Mouse (Mus musculus): Measurements from ENCODE around the gene Fpr1. TPM values are rescaled to one million over a fixed set of nuclear protein-coding genes. Genes with fewer than 3 reads are reported as not detected.
A peak's percentile ranks its signal among the peaks of the same experiment; 100 is the strongest.

Fpr1 gene
- polyA plus RNA-seq, 1 experiment from 2014 or later: not detected

GRCm38 (mm10) chr17:17828191-17828981, 55.4 kb downstream of the Fpr1 start:
- Histone ChIP-seq H3K36me3 (peaks cover 36% of the 10 kb centered on the region), H3K4me1 (replicated peaks) (peaks cover 44% of the 10 kb centered on the region), H3K4me3 (peak overlapping the region; percentile 89), H3K27me3 (ENCODE audit: insufficient read depth, poor library complexity, severe bottlenecking) (no peaks in the 10 kb centered on the region), H3K9me3 (no peaks in the 10 kb centered on the region), H3K27ac (peak overlapping the region; percentile 99)
- DNase-seq (ENCODE audit: low spot score): peak; percentile 89
- 0% methylated on average over 11 of the region's 15 CpGs for WGBS

- H3K9me3 ChIP-seq: no peaks in the 10 kb centered on the region
- peak; percentile 95 for DNase-seq (ENCODE audit: low spot score)
- peak overlapping the region; percentile 89 for H3K4me3 ChIP-seq
- H3K4me1 ChIP-seq (replicated peaks): peaks cover 44% of the 10 kb centered on the region
- no peaks in the 10 kb centered on the region for H3K27me3 ChIP-seq (ENCODE audit: insufficient read depth, poor library complexity, severe bottlenecking)
- H3K27ac ChIP-seq: peak overlapping the region; percentile 99
- WGBS: under 1% methylated on average over 13 of the region's 13 CpGs
- peaks cover 29% of the 10 kb centered on the region for H3K36me3 ChIP-seq
Measured at GRCm38 (mm10) chr17:17827658-17828190, 56.0 kb downstream of the Fpr1 start.

GRCm38 (mm10) chr17:17826751-17827657, 56.7 kb downstream of the Fpr1 start, which contains the start of gene Spaca6:
Gene Spaca6, plus strand, starts transcription at chr17:17827158.
- H3K4me3 ChIP-seq: peak within 1 kb of the TSS; percentile 89
- H3K27ac ChIP-seq: peak within 1 kb of the TSS; percentile 99
- H3K4me1 ChIP-seq (replicated peaks): peaks cover 44% of the 10 kb centered on the region
- H3K27me3 ChIP-seq (ENCODE audit: insufficient read depth, poor library complexity, severe bottlenecking): no peaks in the 10 kb centered on the region
- H3K36me3 ChIP-seq: peaks cover 22% of the 10 kb centered on the region
- DNase-seq (ENCODE audit: low spot score): peak; percentile 94
- 1% methylated on average over 42 of the region's 42 CpGs for WGBS
- no peaks in the 10 kb centered on the region for H3K9me3 ChIP-seq

MicroRNAs within 50 kb of the gene (microRNA counts, 519-probe panel; counts per million panel counts)
- 5,031 counts per million, percentile 95 among the panel's probes with 10 or more counts for microRNA mmu-let-7e
- 3,190 counts per million, percentile 83 among the panel's probes with 10 or more counts for microRNA mmu-miR-125a-3p
- microRNA mmu-miR-125a-5p: 6,715 counts per million, percentile 99 among the panel's probes with 10 or more counts
- 4,812 counts per million, percentile 93 among the panel's probes with 10 or more counts for microRNA mmu-miR-99b

Other genes with a start within 250 kb of the Fpr1 start
- gene Vmn2r90, start 180.2 kb downstream of the Fpr1 start, polyA plus RNA-seq (2016; fragmentation: Nextera tagmentation; extraction: Ambion mirVana): not detected in 2 replicates
- gene Spaca6, start 56.8 kb downstream of the Fpr1 start, polyA plus RNA-seq (2016; fragmentation: Nextera tagmentation; extraction: Ambion mirVana): 43.9 and 44.2 TPM in 2 replicates
- gene Has1, start 28.7 kb downstream of the Fpr1 start, polyA plus RNA-seq (2016; fragmentation: Nextera tagmentation; extraction: Ambion mirVana): 0.63 and 1.2 TPM in 2 replicates
- gene Fpr2, start 3.9 kb upstream of the Fpr1 start, polyA plus RNA-seq (2016; fragmentation: Nextera tagmentation; extraction: Ambion mirVana): not detected in 2 replicates
- not detected in 2 replicates for gene Fpr3, start 3.9 kb upstream of the Fpr1 start, polyA plus RNA-seq (2016; fragmentation: Nextera tagmentation; extraction: Ambion mirVana)
- gene Fpr-rs4, start 137.8 kb upstream of the Fpr1 start, polyA plus RNA-seq (2016; fragmentation: Nextera tagmentation; extraction: Ambion mirVana): not detected in 2 replicates
- 0.01 TPM in 1 of 2 replicates, not detected in the other for gene Vmn2r124, start 165.5 kb upstream of the Fpr1 start, polyA plus RNA-seq (2016; fragmentation: Nextera tagmentation; extraction: Ambion mirVana)
- not detected in 2 replicates for gene Vmn2r91, start 201.1 kb upstream of the Fpr1 start, polyA plus RNA-seq (2016; fragmentation: Nextera tagmentation; extraction: Ambion mirVana)